Mouse (Mus musculus) forebrain, embryonic 15.5 days (tissue): Measurements from ENCODE around the gene Man2b2. TPM values are rescaled to one million over a fixed set of nuclear protein-coding genes. Genes with fewer than 3 reads are reported as not detected.

ENCODE experiments used
- ATAC-seq: fragments of 200-750 bp; cut with Nextera tagmentation; replicated peaks from 2 replicates; pipeline ENCODE4 v1.8.0; 2017; ENCODE audit warnings: mild to moderate bottlenecking, moderate TSS enrichment, moderate library complexity
- H3K27ac ChIP-seq: fragments of 300-500 bp; sonication (generic); replicated peaks from 2 replicates; pipeline ENCODE4 v1.5.1; 2015; ENCODE audit warnings: mild to moderate bottlenecking, inconsistent platforms
- H3K27me3 ChIP-seq: fragments of 300-500 bp; sonication (generic); 2 replicates; pipeline ENCODE4 v1.6.1; 2015; ENCODE audit warnings: inconsistent platforms
- H3K36me3 ChIP-seq: fragments of 300-500 bp; sonication (generic); 2 replicates; pipeline ENCODE4 v1.6.1; 2015; ENCODE audit warnings: mild to moderate bottlenecking, inconsistent platforms
- H3K4me1 ChIP-seq: fragments of 300-500 bp; sonication (generic); 2 replicates; pipeline ENCODE4 v1.6.1; 2015; ENCODE audit warnings: inconsistent platforms
- H3K4me2 ChIP-seq: fragments of 300-500 bp; sonication (generic); replicated peaks from 2 replicates; pipeline ENCODE4 v1.6.1; 2015; ENCODE audit warnings: mild to moderate bottlenecking, inconsistent platforms
- H3K4me3 ChIP-seq: fragments of 300-500 bp; sonication (generic); 2 replicates; pipeline ENCODE4 v1.5.1; 2015; ENCODE audit warnings: mild to moderate bottlenecking, inconsistent platforms
- H3K9ac ChIP-seq: fragments of 300-500 bp; sonication (generic); replicated peaks from 2 replicates; pipeline ENCODE4 v1.6.1; 2015; ENCODE audit warnings: mild to moderate bottlenecking, inconsistent platforms
- H3K9me3 ChIP-seq: fragments of 300-500 bp; sonication (generic); 2 replicates; pipeline ENCODE4 v1.6.1; 2016; ENCODE audit warnings: inconsistent platforms
- WGBS: fragments of 180-500 bp; shearing (Covaris S2); methylation state at CpG from one replicate; pipeline ENCODE4 v1.1.7; 2015; ENCODE audit warnings: mixed read lengths; 5-methylcytosine and 5-hydroxymethylcytosine counted together
- polyA plus RNA-seq: library from polyadenylated mRNA; unstranded; fragments of >200 nt; fragmentation: Nextera tagmentation; extraction: Ambion mirVana; gene quantifications from 2 replicates; pipeline ENCODE4 v1.2.1, GENCODE M21; 2015

The Man2b2 gene
- polyA plus RNA-seq, 1 experiment from 2014 or later = 7.1 TPM

- H3K4me1 ChIP-seq = no peaks in the 10 kb centered on the region
- no peaks in the 10 kb centered on the region for H3K9me3 ChIP-seq
- peaks cover 9% of the 10 kb centered on the region for H3K27me3 ChIP-seq
- 89% methylated on average over 2 of the region's 2 CpGs for WGBS
- H3K36me3 ChIP-seq = no peaks in the 10 kb centered on the region
- no peak for ATAC-seq
- no peak overlapping the region for H3K4me2 ChIP-seq
- no peak overlapping the region for H3K27ac ChIP-seq
- H3K9ac ChIP-seq = no peak overlapping the region
- no peak overlapping the region for H3K4me3 ChIP-seq
Observed at GRCm38 (mm10) chr5:36861084-36861483, 30.6 kb upstream of the Man2b2 start.

GRCm38 (mm10) chr5:36857546-36857945, 27.1 kb upstream of the Man2b2 start:
- H3K9ac ChIP-seq = no peak overlapping the region
- 66% methylated on average over 5 of the region's 5 CpGs for WGBS
- H3K27me3 ChIP-seq = no peaks in the 10 kb centered on the region
- H3K4me3 ChIP-seq = no peak overlapping the region
- ATAC-seq = no peak
- H3K4me2 ChIP-seq = no peak overlapping the region
- H3K36me3 ChIP-seq = no peaks in the 10 kb centered on the region
- no peaks in the 10 kb centered on the region for H3K4me1 ChIP-seq
- no peaks in the 10 kb centered on the region for H3K9me3 ChIP-seq
- no peak overlapping the region for H3K27ac ChIP-seq

- ATAC-seq = no peak
- H3K27me3 ChIP-seq = no peaks in the 10 kb centered on the region
- no peak overlapping the region for H3K27ac ChIP-seq
- H3K4me3 ChIP-seq = no peak overlapping the region
- H3K36me3 ChIP-seq = no peaks in the 10 kb centered on the region
- no peak overlapping the region for H3K4me2 ChIP-seq
- H3K9ac ChIP-seq = no peak overlapping the region
- WGBS = 93% methylated on average over 7 of the region's 7 CpGs
- no peaks in the 10 kb centered on the region for H3K9me3 ChIP-seq
- H3K4me1 ChIP-seq = peaks cover 3% of the 10 kb centered on the region
Observed at GRCm38 (mm10) chr5:36856529-36856928, 26.1 kb upstream of the Man2b2 start.

- Histone ChIP-seq H3K27me3 (no peaks in the 10 kb centered on the region), H3K9ac (no peak overlapping the region), H3K4me1 (peaks cover 6% of the 10 kb centered on the region), H3K36me3 (no peaks in the 10 kb centered on the region), H3K27ac (no peak overlapping the region), H3K9me3 (no peaks in the 10 kb centered on the region), H3K4me2 (no peak overlapping the region), H3K4me3 (no peak overlapping the region)
- 79% methylated on average over 3 of the region's 3 CpGs for WGBS
- ATAC-seq = no peak
Observed at GRCm38 (mm10) chr5:36855180-36855579, 24.7 kb upstream of the Man2b2 start.

- Histone ChIP-seq H3K9me3 (no peaks in the 10 kb centered on the region), H3K4me3 (no peak overlapping the region), H3K9ac (no peak overlapping the region), H3K27ac (no peak overlapping the region), H3K36me3 (no peaks in the 10 kb centered on the region), H3K27me3 (no peaks in the 10 kb centered on the region), H3K4me2 (no peak overlapping the region), H3K4me1 (peaks cover 6% of the 10 kb centered on the region)
- 37% methylated on average over 4 of the region's 4 CpGs for WGBS
- ATAC-seq = 0 out of 2 replicates have a peak, but pooled peaks have one; percentile 15
Observed at GRCm38 (mm10) chr5:36851572-36851971, 21.1 kb upstream of the Man2b2 start.

GRCm38 (mm10) chr5:36844490-36844889, 14.0 kb upstream of the Man2b2 start:
- ATAC-seq = no peak
- no peak overlapping the region for H3K4me2 ChIP-seq
- no peak overlapping the region for H3K4me3 ChIP-seq
- WGBS = 75% methylated on average over 10 of the region's 10 CpGs
- no peak overlapping the region for H3K9ac ChIP-seq
- H3K9me3 ChIP-seq = no peaks in the 10 kb centered on the region
- H3K27ac ChIP-seq = no peak overlapping the region
- H3K27me3 ChIP-seq = no peaks in the 10 kb centered on the region
- no peaks in the 10 kb centered on the region; the same call in 1 of the 2 replicates for H3K4me1 ChIP-seq
- no peaks in the 10 kb centered on the region for H3K36me3 ChIP-seq

- Histone ChIP-seq H3K36me3 (no peaks in the 10 kb centered on the region), H3K27ac (peak overlapping the region; percentile 40; the same call in 1 of the 2 replicates)
Observed at GRCm38 (mm10) chr5:36841701-36842100, 11.2 kb upstream of the Man2b2 start.

GRCm38 (mm10) chr5:36840092-36840491, 9.6 kb upstream of the Man2b2 start:
- H3K4me2 ChIP-seq = no peak overlapping the region
- H3K36me3 ChIP-seq = no peaks in the 10 kb centered on the region
- H3K27ac ChIP-seq = no peak overlapping the region
- no peak overlapping the region for H3K4me3 ChIP-seq
- H3K27me3 ChIP-seq = no peaks in the 10 kb centered on the region
- H3K9me3 ChIP-seq = no peaks in the 10 kb centered on the region
- 81% methylated on average over 7 of the region's 7 CpGs for WGBS
- ATAC-seq = no peak
- H3K4me1 ChIP-seq = peaks cover 6% of the 10 kb centered on the region
- H3K9ac ChIP-seq = no peak overlapping the region

More at GRCm38 (mm10) chr5:36841701-36842100, 11.2 kb upstream of the Man2b2 start:
- H3K4me2 ChIP-seq = no peak overlapping the region
- no peaks in the 10 kb centered on the region for H3K27me3 ChIP-seq
- H3K4me1 ChIP-seq = peaks cover 6% of the 10 kb centered on the region
- 61% methylated on average over 1 of the region's 1 CpGs for WGBS
- no peak overlapping the region for H3K4me3 ChIP-seq
- no peak for ATAC-seq
- H3K9me3 ChIP-seq = no peaks in the 10 kb centered on the region
- H3K9ac ChIP-seq = no peak overlapping the region

- Histone ChIP-seq H3K36me3 (no peaks in the 10 kb centered on the region), H3K27ac (no peak overlapping the region), H3K4me1 (peaks cover 6% of the 10 kb centered on the region), H3K4me2 (no peak overlapping the region), H3K4me3 (no peak overlapping the region), H3K9me3 (no peaks in the 10 kb centered on the region), H3K27me3 (no peaks in the 10 kb centered on the region), H3K9ac (no peak overlapping the region)
- 80% methylated on average over 8 of the region's 8 CpGs for WGBS
- ATAC-seq = no peak
Observed at GRCm38 (mm10) chr5:36839602-36840001, 9.1 kb upstream of the Man2b2 start.

- Histone ChIP-seq H3K9me3 (no peaks in the 10 kb centered on the region), H3K4me2 (no peak overlapping the region), H3K27me3 (no peaks in the 10 kb centered on the region), H3K36me3 (no peaks in the 10 kb centered on the region), H3K27ac (no peak overlapping the region; the same call in 1 of the 2 replicates), H3K4me1 (peaks cover 6% of the 10 kb centered on the region), H3K9ac (no peak overlapping the region), H3K4me3 (no peak overlapping the region)
- no peak; the same call in 1 of the 2 replicates for ATAC-seq
- 66% methylated on average over 2 of the region's 2 CpGs for WGBS
Observed at GRCm38 (mm10) chr5:36839032-36839431, 8.6 kb upstream of the Man2b2 start.

- ATAC-seq = peak; percentile 46; the same call in 1 of the 2 replicates
- H3K27ac ChIP-seq = no peak overlapping the region
- no peaks in the 10 kb centered on the region for H3K9me3 ChIP-seq
- H3K36me3 ChIP-seq = no peaks in the 10 kb centered on the region
- no peaks in the 10 kb centered on the region for H3K27me3 ChIP-seq
- peaks cover 7% of the 10 kb centered on the region for H3K4me1 ChIP-seq
- WGBS = 4% methylated on average over 6 of the region's 6 CpGs
- H3K4me3 ChIP-seq = no peak overlapping the region
- H3K4me2 ChIP-seq = no peak overlapping the region
- H3K9ac ChIP-seq = no peak overlapping the region
Observed at GRCm38 (mm10) chr5:36835933-36836332, 5.5 kb upstream of the Man2b2 start.

- 61% methylated on average over 7 of the region's 7 CpGs for WGBS
- H3K9me3 ChIP-seq = no peaks in the 10 kb centered on the region
- H3K4me2 ChIP-seq = no peak overlapping the region
- ATAC-seq = no peak
- H3K36me3 ChIP-seq = no peaks in the 10 kb centered on the region
- no peak overlapping the region for H3K9ac ChIP-seq
- H3K27ac ChIP-seq = no peak overlapping the region
- H3K4me1 ChIP-seq = peaks cover 10% of the 10 kb centered on the region
- H3K4me3 ChIP-seq = no peak overlapping the region
- H3K27me3 ChIP-seq = no peaks in the 10 kb centered on the region
Observed at GRCm38 (mm10) chr5:36831272-36831671, 819 bp upstream of the Man2b2 start.

GRCm38 (mm10) chr5:36829098-36829497, 1.4 kb downstream of the Man2b2 start:
- H3K27me3 ChIP-seq = no peaks in the 10 kb centered on the region
- ATAC-seq = no peak
- H3K9me3 ChIP-seq = no peaks in the 10 kb centered on the region
- H3K4me3 ChIP-seq = no peak overlapping the region
- no peak overlapping the region for H3K4me2 ChIP-seq
- H3K27ac ChIP-seq = no peak overlapping the region
- 80% methylated on average over 4 of the region's 4 CpGs for WGBS
- no peaks in the 10 kb centered on the region for H3K36me3 ChIP-seq
- peaks cover 10% of the 10 kb centered on the region for H3K4me1 ChIP-seq
- no peak overlapping the region for H3K9ac ChIP-seq
